Mouse (Mus musculus) spleen, adult 2 months (tissue): Measurements from ENCODE around the gene Ldhc. TPM values are rescaled to one million over a fixed set of nuclear protein-coding genes. Genes with fewer than 3 reads are reported as not detected.
"Not testable (repeated sequence)": the region's sequence is repeated elsewhere in the genome, so short reads cannot be mapped to it uniquely, and the experiment has no call there.

Source experiments
- DNase-seq, 2 experiments: peaks; one replicate each; pipeline versions ENCODE4 v3.0.0 to v3.0.0-alpha.2; 2012 to 2021; ENCODE audit warnings: low spot score in 2 of 2, low read depth in 1 of 2
- H3K27ac ChIP-seq: fragments of 200-500 bp; 2 replicates; pipeline ENCODE4 v1.5.1; 2012; ENCODE audit warnings: low read length, inconsistent platforms; ENCODE audit not compliant: insufficient read depth
- H3K27me3 ChIP-seq: fragments of 200-500 bp; 2 replicates; pipeline ENCODE4 v1.6.1; 2012; ENCODE audit warnings: mild to moderate bottlenecking, moderate library complexity, low read length, inconsistent platforms; ENCODE audit not compliant: control insufficient read depth, insufficient read depth
- H3K36me3 ChIP-seq: fragments of 200-500 bp; 2 replicates; pipeline ENCODE4 v1.6.1; 2012; ENCODE audit warnings: mild to moderate bottlenecking, low read length, inconsistent platforms; ENCODE audit not compliant: control insufficient read depth, insufficient read depth
- H3K4me1 ChIP-seq: fragments of 200-500 bp; 2 replicates; pipeline ENCODE4 v1.6.1; 2011; ENCODE audit warnings: inconsistent platforms; ENCODE audit not compliant: control insufficient read depth, insufficient read depth, insufficient read length
- H3K4me3 ChIP-seq: fragments of 200-500 bp; 2 replicates; pipeline ENCODE4 v1.5.1; 2011; ENCODE audit warnings: mild to moderate bottlenecking, inconsistent platforms; ENCODE audit not compliant: insufficient read depth, insufficient read length; ENCODE audit errors: extremely low read depth
- CTCF ChIP-seq: fragments of 200-500 bp; IDR thresholded peaks from 2 replicates; pipeline ENCODE4 v1.5.1; 2011; ENCODE audit warnings: mild to moderate bottlenecking, inconsistent platforms; ENCODE audit not compliant: insufficient read depth, insufficient read length, insufficient replicate concordance; ENCODE audit errors: extremely low read depth
- POLR2A ChIP-seq: fragments of 200-500 bp; IDR thresholded peaks from 2 replicates; pipeline ENCODE4 v1.6.1; 2011; ENCODE audit warnings: low read depth, low read length, inconsistent platforms
- WGBS: fragments of 180-500 bp; shearing (Covaris S2); methylation state at CpG from one replicate; pipeline ENCODE4 v1.1.7; 2018; 5-methylcytosine and 5-hydroxymethylcytosine counted together
- polyA plus RNA-seq: library from polyadenylated mRNA; depleted of rRNA; stranded (reverse); fragments of >200 nt; gene quantifications from 2 replicates; pipeline ENCODE4 v1.2.3, GENCODE M21; 2012

Gene Ldhc
- polyA plus RNA-seq, 1 experiment: not detected

DNA sequence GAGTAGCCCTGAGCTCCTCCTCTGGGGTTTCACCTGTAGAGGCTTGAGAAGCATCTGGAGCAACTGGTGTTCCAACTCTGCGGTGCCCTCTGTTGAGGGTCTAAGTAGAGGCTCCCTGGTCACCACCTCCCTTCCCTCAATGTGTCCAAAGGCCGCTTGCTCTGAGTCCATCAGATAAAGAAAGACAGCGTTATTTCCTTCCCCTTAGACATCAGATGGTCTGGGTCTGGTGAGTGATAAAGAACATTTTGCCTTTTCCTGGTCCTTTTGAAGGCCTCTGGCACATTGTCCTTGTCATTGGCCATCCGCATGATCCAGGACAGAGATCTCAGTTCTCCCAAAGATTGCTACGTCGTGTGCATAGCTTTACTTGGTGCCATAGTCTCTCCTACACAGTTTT is 16.3 kb downstream of the Ldhc start:
- Histone ChIP-seq H3K4me1 (no peaks in the 10 kb centered on the region), H3K27me3 (no peaks in the 10 kb centered on the region), H3K27ac (no peak overlapping the region), H3K4me3 (no peak overlapping the region), H3K36me3 (no peaks in the 10 kb centered on the region)
- no peak for DNase-seq
- TF ChIP-seq POLR2A (no peak), CTCF (no peak)
- WGBS: 70% methylated on average over 6 of the region's 6 CpGs

DNA sequence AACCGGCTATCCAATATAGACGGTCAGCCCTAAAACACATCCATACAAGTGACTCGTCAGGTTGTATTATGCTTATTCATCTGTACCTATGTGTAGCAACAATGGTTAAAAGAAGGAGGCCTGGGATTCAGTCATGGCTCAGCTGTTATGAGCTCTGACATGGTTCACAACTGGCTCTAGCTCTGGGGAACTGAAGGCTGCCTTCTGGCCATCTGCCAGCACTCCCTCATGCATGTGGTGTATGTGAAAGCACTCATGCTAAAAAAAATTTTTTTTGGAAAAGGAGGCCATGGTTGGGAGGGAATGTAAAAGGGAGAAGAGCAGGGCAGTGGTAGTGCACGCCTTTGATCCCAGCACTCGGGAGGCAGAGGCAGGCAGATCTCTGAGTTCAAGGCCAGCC is 18.8 kb downstream of the Ldhc start:
- WGBS: 91% methylated on average over 5 of the region's 5 CpGs
- TF ChIP-seq CTCF: no peak
- TF ChIP-seq POLR2A: no peak
- no peak overlapping the region for H3K27ac ChIP-seq
- no peaks in the 10 kb centered on the region for H3K4me1 ChIP-seq
- H3K27me3 ChIP-seq: no peaks in the 10 kb centered on the region
- H3K4me3 ChIP-seq: no peak overlapping the region
- 0 out of 2 replicates have a peak, but pooled peaks cover 1% of the 10 kb centered on the region for H3K36me3 ChIP-seq
- DNase-seq: no peak

DNA sequence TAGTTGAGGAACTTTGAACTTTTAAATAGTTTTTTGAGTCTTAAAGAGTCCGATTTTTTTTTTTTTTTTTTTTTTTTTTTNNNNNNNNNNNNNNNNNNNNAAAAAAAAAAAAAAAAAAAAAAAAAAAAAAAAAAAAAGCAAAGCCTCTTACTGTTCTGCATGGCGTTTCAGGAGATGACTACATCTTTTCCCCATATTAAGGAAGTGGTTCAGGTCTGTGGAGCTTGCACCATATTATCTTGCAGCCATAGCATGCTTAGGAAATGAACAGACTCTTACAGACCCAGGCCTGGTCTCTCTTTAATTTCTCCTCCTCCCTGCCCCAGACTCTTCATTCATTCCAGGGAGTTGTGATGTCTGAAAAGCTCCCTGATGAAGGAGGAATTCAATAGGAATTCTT is 20.0 kb downstream of the Ldhc start:
- Histone ChIP-seq H3K4me3 (no peak overlapping the region), H3K4me1 (no peaks in the 10 kb centered on the region), H3K36me3 (0 out of 2 replicates have a peak, but pooled peaks cover 3% of the 10 kb centered on the region), H3K27ac (no peak overlapping the region), H3K27me3 (no peaks in the 10 kb centered on the region)
- 45% methylated on average over 2 of the region's 2 CpGs for WGBS
- TF ChIP-seq POLR2A (no peak), CTCF (no peak)
- DNase-seq: no peak

DNA sequence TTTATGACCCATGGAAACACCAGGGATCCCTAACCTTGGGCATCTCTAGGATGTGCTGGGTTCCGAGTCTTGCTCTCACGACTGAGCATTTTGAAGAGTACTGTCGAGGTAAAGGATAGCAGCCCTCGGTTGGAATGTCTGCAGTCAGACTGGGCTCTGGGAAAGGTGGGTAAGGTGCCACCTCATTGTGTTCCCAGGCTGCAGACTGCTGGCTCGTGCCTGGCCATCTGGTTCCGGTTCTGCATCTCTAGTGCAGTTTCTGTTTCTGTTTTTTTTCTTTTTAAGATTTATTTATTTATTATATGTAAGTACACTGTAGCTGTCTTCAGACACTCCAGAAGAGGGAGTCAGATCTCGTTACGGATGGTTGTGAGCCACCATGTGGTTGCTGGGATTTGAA is 20.9 kb downstream of the Ldhc start:
- not testable (repeated sequence) for H3K4me1 ChIP-seq, H3K27ac ChIP-seq, H3K27me3 ChIP-seq, H3K36me3 ChIP-seq, DNase-seq, H3K4me3 ChIP-seq
- 72% methylated on average over 8 of the region's 8 CpGs for WGBS

DNA sequence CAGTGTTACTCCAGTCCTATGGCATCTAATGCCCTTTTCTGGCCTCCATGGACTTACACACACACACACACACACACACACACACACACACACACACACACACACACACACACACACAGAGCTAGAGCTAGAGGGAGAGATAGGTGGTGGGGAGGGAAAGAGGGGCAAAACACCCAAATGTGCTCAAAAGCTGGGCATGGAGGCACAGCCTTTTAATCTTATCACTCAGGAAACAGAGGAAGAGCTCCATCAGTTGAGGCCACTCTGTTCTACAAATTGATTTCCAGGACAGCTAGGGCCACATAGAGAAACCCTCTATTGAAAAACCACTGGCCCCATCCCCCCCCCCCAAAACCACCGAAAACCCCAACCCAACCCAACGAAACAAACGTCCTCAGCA is 22.3 kb downstream of the Ldhc start:
- H3K36me3 ChIP-seq: peaks cover 10% of the 10 kb centered on the region
- H3K27ac ChIP-seq: no peak overlapping the region
- no peaks in the 10 kb centered on the region for H3K27me3 ChIP-seq
- H3K4me1 ChIP-seq: no peaks in the 10 kb centered on the region
- no peak overlapping the region for H3K4me3 ChIP-seq
- TF ChIP-seq CTCF (no peak), POLR2A (no peak)
- no peak for DNase-seq
- 38% methylated on average over 3 of the region's 3 CpGs for WGBS

DNA sequence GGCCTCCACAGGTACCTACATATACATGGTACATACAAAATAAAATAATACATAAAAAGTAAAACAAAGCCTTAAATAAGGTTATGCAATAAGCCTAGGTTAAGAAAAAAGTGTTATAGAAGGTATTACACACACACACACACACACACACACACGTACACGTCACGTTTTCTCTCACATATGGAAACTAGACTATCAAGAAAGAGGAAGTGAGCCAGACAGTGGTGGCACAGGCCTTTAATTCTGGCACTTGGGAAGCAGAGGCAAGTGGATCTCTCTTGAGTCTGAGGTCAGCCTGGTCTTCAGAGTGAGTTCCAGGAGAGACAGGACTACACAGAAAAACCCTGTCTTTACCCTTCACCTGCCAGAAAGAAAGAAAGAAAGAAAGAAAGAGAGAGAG is 34.5 kb downstream of the Ldhc start:
- WGBS: 51% methylated on average over 3 of the region's 3 CpGs
- TF ChIP-seq CTCF: no peak
- no peak for TF ChIP-seq POLR2A
- Histone ChIP-seq H3K27ac (no peak overlapping the region), H3K27me3 (no peaks in the 10 kb centered on the region), H3K4me1 (peaks cover 2% of the 10 kb centered on the region; the same call in 1 of the 2 replicates), H3K4me3 (no peak overlapping the region), H3K36me3 (peaks cover 31% of the 10 kb centered on the region)
- DNase-seq: peak; percentile 5 to 26

DNA sequence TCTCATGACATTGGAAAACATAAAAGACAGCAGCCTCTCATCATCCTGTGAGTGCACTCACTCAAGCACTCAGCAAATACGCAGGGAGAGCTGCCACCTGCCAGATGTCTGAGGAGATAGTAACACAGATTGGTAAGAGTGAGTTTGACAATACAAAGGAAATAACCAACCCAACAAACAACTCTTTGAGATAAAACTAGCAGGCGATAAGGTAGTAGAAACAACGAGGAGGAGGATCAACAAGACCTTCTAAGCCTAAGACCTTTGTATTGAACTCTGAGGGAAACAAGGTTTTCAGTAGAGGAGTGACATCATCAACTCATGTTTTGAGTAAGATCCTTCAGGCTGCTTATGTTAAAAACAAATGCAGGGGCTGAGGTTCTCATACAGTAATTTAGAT is 38.3 kb downstream of the Ldhc start:
- Histone ChIP-seq H3K27ac (no peak overlapping the region), H3K4me1 (peaks cover 2% of the 10 kb centered on the region; the same call in 1 of the 2 replicates), H3K36me3 (peaks cover 27% of the 10 kb centered on the region), H3K27me3 (no peaks in the 10 kb centered on the region), H3K4me3 (no peak overlapping the region)
- no peak for DNase-seq
- no peak for TF ChIP-seq CTCF
- no peak for TF ChIP-seq POLR2A
- 48% methylated on average over 3 of the region's 3 CpGs for WGBS

DNA sequence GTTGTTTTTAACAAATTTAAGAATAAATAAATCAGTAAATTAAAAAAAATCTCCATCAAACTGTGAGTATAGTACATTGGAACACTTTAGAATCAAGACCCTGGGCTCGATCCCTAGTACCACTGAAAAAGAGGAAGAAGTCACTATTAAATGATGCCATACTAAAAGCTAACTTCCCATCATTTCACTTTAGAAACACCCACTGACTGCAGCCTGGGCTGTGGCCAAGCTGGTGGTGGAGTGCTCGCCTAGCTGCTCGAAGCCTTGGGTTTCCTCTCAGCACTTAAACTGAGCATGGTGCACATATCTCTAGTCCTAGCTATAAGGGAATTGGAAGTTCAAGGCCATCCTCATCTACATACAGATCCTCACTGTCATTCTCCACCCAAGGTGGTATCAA is 50.2 kb downstream of the Ldhc start:
- TF ChIP-seq POLR2A (no peak), CTCF (no peak)
- DNase-seq: no peak
- H3K27ac ChIP-seq: no peak overlapping the region
- no peak overlapping the region for H3K4me3 ChIP-seq
- H3K36me3 ChIP-seq: peaks cover 34% of the 10 kb centered on the region
- H3K27me3 ChIP-seq: no peaks in the 10 kb centered on the region
- no peaks in the 10 kb centered on the region for H3K4me1 ChIP-seq
- 78% methylated on average over 3 of the region's 3 CpGs for WGBS
